Mouse (Mus musculus) cerebellum, postnatal 36 days (tissue): ENCODE measurements around the gene Rufy4.

Experiments used
- DNase-seq, 2 experiments: peaks; one replicate each; pipeline ENCODE4 v3.0.0; 2021 to 2022; ENCODE audit warnings: mixed read lengths in 2 of 2

Rufy4 gene

GRCm38 (mm10) chr1:74124991-74125552 lies at the start of gene Rufy4:
Gene Rufy4 (plus strand): TSS chr1:74125541.
- peak; percentile 42 to 50 for DNase-seq

- DNase-seq: no peak
These were observed 49.1 kb upstream of the Rufy4 start for GRCm38 (mm10) chr1:74076230-74076629.

DNA sequence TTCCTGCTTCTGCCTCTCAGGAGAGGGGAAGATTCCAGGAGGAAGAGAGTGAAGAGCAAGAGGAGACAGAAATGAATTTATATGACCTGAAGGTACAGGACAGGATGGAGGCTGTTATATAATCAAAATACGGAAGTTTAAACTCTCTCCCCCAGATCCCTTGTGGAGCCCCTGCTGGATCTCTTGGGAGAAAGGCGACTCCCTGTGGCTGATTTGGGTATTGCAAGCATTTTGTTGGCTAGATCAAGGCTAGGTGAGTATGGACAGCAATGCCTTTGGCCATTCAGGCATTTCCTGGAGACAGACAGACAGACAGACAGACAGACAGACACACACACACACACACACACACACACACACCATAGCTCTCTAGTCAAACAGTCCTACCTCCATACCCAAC lies 48.0 kb upstream of the Rufy4 start:
- DNase-seq: peak; percentile 28 to 46

- DNase-seq: no peak
These were observed 43.8 kb upstream of the Rufy4 start for GRCm38 (mm10) chr1:74081573-74081989.

DNA sequence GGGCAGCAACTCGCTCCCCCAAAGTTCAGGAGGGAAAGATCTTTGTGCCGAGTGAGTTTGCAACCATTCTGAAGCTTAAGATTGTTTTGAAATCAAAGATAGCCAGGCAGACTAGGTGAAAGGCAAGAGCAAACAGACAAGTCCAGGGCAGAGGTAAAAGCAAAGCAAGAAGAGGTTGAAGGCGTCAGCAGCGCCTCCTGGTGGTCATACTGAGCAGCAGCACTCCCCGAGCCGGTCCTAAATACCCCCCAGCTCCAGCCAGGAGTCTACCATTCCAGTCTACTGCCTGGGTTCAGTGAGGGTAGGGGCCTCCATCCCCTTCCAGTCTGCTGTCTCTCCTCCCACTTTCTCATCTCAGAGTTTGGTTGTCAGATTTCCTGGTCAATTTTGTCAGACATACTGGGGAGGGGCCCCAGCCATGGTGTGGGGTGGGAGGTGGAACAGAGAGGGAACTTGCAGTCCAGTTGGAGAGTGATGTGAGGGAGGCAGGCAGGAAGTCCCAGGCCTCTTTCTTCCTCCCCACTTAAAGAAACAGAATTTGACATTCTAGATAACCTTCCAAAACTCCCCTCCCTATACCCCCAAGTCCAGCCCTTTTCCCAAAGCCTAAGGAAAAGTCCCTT lies 42.4 kb upstream of the Rufy4 start:
- peak in 1 of 2 experiments; percentile 18 for DNase-seq

- DNase-seq: no peak
These were observed 41.2 kb upstream of the Rufy4 start for GRCm38 (mm10) chr1:74084065-74084705.

- DNase-seq: no peak
These were observed 40.6 kb upstream of the Rufy4 start for GRCm38 (mm10) chr1:74084752-74085151.

GRCm38 (mm10) chr1:74085566-74085965 lies 39.8 kb upstream of the Rufy4 start:
- no peak for DNase-seq

GRCm38 (mm10) chr1:74088569-74088968 lies 36.8 kb upstream of the Rufy4 start:
- DNase-seq: no peak

- no peak for DNase-seq
These were observed 35.0 kb upstream of the Rufy4 start for GRCm38 (mm10) chr1:74090329-74090728.

DNA sequence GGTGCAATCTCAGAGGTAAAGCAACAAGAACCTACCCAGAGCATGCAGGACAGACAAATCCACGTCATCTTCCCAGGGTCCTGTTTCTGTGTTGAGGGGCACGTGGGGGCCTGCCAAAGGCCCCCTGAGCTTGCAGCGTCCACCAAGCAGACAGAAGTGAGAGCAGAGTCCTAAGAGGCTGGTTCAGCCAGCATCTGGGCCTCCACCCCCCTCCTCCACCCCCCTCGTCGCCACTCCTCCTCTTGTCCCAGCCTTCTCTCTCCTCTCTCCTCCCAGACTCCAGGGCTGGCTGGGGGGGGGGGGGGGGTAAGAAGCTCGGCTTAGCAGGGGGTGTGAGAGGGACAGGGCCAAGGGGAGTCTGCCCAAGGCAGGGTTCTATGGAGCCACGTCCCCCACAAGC lies 34.2 kb upstream of the Rufy4 start:
- DNase-seq: no peak

DNA sequence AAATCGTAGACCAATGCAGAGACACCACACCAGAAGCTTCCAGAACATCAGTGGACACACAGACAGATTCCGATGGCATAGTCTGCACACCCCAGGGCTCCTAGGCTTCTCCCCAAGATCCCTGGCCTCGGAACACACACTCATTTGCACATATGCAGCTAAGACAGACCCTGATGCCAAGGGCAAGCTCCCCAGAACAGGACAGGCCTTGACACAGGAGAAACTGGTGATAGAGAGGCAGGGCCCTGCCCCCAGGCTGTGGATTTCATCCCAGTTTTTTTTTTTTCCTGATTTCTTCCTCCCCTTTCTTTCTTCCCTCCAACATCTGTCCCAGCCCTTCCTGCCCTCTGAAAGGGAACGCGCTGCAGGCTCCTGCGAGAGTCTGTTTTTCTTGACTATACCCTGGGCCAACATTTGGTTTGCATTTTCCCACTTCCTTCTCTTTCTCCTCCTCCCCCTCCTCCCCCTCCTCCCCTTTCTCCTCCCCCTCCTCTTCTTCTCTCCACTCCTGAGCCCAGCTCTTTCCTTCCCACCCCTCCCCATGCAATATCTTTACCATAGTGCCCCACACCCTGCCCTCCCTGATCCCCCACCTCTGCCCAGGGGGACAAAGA lies 33.6 kb upstream of the Rufy4 start:
- DNase-seq: no peak

DNA sequence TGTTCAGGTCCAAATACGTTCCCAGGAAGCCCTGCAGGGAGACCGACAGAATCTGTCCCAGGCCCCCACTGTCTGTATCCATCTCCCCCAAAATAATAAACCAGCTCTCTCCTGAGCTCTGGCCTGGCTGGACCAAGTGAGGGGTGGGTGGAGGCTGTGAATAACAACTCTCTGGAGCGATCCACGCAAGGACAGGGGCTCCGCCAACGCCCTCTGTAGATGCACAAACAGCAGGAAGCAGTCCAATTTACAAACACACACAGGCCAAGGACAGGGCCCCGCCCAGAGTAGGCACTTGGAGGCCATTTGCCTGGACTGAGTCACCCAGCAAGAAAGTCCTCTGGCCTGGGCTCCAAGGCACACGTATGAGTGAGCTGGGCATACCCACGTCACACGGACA lies 33.1 kb upstream of the Rufy4 start:
- DNase-seq: no peak

DNA sequence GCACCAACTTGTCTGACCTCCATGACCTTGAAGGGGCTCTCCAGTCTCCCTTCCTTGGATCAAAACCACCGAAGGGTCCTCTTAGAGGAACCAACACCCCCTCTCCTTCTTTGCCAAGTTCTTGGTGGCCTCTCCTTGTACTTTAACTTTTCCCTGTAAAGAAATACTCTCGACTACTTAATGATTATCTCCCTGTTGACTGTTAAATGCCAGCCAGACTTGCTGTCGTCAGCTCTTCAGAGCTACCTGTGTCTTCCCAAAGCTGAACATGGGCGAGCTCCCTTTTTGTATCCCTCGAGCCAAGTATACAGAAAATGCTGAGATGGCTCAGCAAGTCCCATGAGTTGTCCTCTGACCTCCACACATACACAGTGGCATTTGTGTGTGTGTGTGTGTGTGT lies 31.9 kb upstream of the Rufy4 start:
- DNase-seq: no peak

DNA sequence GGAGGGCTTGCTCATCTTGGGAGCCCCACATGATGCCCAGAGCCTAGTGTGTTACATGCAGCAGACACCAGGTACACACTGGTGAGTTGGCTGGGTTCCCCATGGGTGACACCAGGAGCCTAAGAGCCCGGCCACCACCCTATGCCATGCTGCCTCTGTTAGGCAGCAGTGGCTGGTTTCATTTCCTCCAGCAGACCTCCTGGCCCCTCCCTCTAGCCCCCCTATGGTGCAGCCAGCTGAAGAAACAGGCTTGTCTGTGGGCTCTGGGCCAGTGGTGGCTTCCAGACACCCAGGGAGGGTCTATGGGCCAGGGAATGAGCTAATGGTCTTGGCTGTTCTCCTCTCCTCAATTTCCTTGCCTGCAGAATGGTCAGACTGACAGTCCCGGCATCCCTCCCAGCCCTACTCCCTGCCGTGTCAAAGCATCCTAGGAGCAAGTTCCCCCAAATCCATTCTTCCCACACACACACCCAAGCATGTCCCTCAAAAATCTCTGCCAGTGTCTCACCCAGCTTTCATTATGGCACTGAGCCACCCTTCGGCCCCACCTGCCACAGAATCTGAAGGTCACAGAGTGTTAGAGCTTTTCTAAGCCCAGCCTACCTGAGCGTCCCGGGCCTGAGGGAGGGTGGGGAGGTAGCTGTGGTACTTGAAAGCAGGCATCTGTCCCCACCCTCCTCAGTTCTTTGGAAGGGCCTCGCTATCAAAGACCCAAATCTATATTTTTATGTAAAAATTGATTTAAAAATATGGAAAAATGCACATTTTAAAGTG lies 30.7 kb upstream of the Rufy4 start:
- DNase-seq: peak; percentile 17 to 32

- no peak for DNase-seq
These were observed 30.0 kb upstream of the Rufy4 start for GRCm38 (mm10) chr1:74095296-74095695.

DNA sequence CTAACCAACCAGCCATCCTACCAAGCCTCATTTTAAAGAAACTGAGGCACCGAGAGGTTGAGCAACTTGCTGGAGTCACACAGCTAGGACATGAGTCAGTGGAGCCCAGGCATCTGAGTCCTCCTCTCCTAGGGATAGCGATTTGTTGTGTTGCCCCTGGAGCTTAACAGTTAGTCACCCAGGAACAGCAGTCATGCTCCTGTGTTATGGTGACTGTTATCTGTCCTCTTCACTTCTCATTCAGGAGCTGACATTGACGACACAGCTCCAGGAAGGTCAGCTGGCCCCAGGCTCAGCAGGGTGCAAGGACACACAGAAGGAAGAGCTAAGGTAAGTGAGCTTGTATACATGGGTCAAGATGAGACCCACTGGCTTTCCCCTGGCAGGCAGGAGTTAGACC lies 29.6 kb upstream of the Rufy4 start:
- DNase-seq: no peak

GRCm38 (mm10) chr1:74098004-74099000 lies 27.0 kb upstream of the Rufy4 start:
- DNase-seq: no peak

DNA sequence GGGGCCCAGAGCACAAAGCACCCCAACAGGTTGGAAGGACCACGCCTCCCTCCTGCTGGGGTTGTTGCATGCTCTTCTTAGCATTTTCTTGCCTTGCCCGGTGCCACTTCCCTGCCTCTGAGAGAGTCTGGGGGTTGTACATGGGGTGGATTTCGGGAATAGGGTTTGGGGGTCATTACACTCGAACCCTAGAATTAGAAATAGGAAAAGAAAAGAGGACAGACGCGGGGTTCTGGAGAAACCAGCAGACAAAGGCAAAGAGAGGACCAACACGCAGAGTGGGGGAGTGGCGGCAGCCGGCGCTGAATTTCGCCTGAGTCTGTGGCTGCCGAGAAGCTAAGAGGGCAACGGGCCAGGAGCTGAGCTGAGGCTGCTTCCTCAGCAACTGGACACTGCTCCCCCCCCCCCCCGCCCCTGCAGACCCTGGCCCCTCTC lies 26.3 kb upstream of the Rufy4 start:
- peak in 1 of 2 experiments; percentile 23 for DNase-seq

DNA sequence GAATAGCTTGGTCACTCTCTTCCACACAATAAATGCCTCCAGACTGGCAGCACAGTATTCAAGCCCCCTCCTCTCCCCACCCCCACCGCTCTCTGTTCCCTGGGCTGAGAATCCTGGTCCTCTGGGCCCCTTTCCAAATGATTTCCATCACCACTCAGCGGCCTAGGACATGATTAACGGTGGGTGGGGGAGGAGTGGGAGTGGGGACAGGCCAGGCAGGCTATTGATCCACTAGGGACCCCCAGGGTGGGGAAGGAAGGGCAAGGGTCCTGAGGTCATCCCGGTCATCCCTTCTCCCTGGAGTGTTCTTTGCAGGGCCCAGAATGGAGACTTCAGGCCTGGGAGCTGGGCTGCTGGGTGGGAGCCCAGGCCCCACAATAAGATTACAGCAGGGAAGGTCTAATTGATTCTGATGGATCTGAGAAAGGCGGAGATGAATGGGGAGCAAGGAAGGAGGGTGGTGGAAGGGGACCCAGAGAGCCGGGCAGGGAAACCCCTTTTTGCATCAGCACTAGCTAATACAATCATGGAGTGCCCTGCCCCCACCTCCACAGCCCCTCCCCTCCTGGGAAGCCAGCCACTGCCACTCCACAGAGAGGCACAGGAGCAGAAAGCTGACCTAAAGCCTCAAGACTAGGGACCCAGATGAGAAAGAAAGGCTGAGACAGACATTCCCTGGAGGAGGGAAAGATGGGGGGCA lies 21.5 kb upstream of the Rufy4 start:
- no peak for DNase-seq

GRCm38 (mm10) chr1:74105660-74106059 lies 19.7 kb upstream of the Rufy4 start:
- peak; percentile 32 for DNase-seq
